Mouse (Mus musculus): ENCODE data around the gene Lrmda. TPM values are rescaled to one million over a fixed set of nuclear protein-coding genes. Genes with fewer than 3 reads are reported as not detected.

The Lrmda gene
- polyA plus RNA-seq, 1 experiment from 2014 or later, result 0.20 TPM

DNA sequence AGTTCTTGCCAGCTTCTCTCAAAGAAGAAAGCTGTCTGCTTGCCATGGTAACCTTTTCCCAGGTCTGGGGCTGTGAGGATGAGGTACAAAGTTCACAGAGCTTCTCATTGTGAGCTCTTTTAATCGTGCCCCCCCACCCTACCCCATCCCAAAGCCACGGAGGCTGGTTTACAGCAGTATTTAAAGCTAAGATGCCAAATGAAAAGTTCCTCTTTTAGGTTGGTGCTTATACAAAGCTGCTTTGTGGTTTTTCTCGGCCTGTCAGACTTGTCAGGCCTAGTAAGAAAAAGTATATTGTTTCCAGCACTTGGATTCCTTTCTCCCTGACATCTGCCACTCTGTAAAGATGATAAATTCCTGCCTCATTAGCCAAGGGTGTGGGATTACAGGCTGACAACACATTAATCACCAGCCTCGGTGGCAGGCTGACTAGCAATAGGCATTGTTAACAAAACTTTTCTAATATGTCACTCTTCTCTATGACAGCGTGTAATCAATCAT, 629.9 kb downstream of the Lrmda start:
- Histone ChIP-seq H3K4me3 (ENCODE audit: low read depth, low read length) (no peak overlapping the region), H3K9ac (ENCODE audit: low read depth, low read length) (no peak overlapping the region), H3K36me3 (ENCODE audit: control insufficient read depth, insufficient read depth, low read length) (no peaks in the 10 kb centered on the region), H3K9me3 (ENCODE audit: control insufficient read depth, low read length) (no peaks in the 10 kb centered on the region), H3K4me1 (replicated peaks; ENCODE audit: control insufficient read depth, insufficient read depth, low read length) (peaks cover 7% of the 10 kb centered on the region; the same call in 1 of the 2 replicates), H3K27ac (ENCODE audit: low read depth, low read length) (peak overlapping the region; percentile 58), H3K27me3 (ENCODE audit: control insufficient read depth, insufficient read depth, low read length) (no peaks in the 10 kb centered on the region), H3K4me2 (replicated peaks; ENCODE audit: low read depth, low read length) (no peak overlapping the region)
- 22% methylated on average over 5 of the region's 5 CpGs for WGBS
- peak; percentile 67 for DNase-seq (ENCODE audit: low spot score)
- ATAC-seq (ENCODE audit: low FRiP score), result peak; percentile 81

DNA sequence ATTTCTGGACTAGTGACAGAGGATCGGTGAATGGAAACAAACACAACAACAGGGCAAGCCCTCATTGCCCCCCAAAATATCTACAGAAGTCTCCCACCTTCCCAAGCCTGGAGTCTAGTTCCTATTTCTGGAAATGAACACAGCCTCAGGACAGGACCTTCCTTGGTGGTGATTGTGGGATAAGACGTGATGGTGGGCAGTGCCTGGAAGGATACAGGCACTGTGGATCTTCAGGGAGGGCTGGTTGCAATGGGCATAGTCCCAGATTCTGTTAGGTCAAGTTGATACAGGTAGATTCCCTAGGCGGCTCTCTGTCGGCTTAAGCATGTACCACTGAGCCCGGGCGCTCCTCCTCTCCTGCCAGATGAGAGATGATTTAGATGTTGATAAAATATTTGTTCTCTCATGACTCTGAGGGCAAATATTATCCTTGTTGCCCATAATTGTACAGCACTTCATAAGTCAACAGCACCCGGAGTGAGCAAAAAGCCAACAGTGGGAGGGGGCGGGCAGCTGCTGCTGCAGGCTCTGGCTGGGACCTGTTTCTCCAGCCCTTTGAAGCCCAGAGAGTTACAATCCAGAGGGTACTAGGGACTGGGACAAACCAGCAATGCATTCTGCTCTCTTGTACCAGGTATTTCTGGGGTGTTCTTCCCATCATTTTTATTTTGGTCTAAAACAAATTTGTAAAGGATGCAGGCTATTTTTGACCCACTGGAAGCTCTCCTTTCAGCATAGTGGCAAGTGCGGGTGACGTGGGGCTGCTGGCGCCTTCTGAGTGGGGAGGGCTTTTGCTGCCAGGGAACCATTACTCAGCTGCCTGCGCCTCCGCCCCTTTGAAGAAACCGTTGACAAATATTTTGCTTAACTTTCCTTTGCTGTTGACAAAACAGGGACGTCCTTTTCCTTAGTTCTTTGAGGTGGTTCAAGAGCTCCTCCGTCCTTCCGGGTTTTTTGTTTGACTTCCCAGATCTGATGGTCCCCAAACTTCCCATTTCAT, 630.8 kb downstream of the Lrmda start:
- Histone ChIP-seq H3K27me3 (ENCODE audit: control insufficient read depth, insufficient read depth, low read length) (no peaks in the 10 kb centered on the region), H3K4me2 (replicated peaks; ENCODE audit: low read depth, low read length) (no peak overlapping the region), H3K27ac (ENCODE audit: low read depth, low read length) (peak overlapping the region; percentile 30; the same call in 1 of the 2 replicates), H3K4me1 (replicated peaks; ENCODE audit: control insufficient read depth, insufficient read depth, low read length) (peaks cover 7% of the 10 kb centered on the region; the same call in 1 of the 2 replicates), H3K36me3 (ENCODE audit: control insufficient read depth, insufficient read depth, low read length) (no peaks in the 10 kb centered on the region), H3K9me3 (ENCODE audit: control insufficient read depth, low read length) (no peaks in the 10 kb centered on the region), H3K4me3 (ENCODE audit: low read depth, low read length) (no peak overlapping the region), H3K9ac (ENCODE audit: low read depth, low read length) (no peak overlapping the region)
- DNase-seq (ENCODE audit: low spot score), result peak; percentile 30
- peak; percentile 33; the same call in 1 of the 2 replicates for ATAC-seq (ENCODE audit: low FRiP score)
- 52% methylated on average over 17 of the region's 17 CpGs for WGBS

DNA sequence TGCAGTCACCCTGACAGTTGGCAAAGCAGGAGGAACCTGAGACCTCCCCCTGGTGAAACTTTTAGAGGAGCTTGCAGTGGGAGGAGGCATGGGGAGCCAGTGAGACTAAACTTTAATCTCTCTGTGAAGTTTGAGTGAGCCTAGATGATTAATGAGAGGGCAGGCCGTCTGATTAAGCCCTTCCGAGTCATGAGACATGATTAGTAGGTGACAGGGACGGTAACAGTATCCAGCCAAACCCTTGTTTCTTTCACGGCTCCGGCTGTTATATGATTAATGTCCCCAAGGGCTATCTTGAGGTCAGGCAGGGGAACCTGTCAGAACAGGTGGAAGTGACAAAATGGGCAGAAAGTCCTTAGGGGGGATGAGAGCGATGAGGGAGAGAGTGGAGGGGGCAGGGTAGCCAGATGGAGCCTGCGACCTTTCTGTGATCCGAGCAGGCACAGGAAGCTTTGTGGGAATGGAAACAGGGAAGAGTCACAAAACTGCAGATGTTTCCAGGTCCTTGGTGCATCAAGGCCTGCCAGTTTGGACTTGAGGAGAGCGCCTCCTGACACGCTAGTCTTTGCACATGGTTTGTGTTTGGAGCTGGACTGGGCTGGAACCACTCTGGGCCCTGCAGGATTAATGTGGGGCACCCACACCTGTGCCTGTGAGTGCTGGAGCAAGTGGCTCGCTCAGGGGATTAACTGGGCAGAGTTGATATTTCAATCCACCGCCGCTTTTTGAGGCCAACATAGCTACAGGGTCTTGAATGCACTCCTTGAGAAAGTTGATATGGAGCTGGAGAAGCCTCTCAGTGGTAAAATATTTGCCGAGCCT, 631.8 kb downstream of the Lrmda start:
- Histone ChIP-seq H3K4me1 (replicated peaks; ENCODE audit: control insufficient read depth, insufficient read depth, low read length) (peaks cover 7% of the 10 kb centered on the region; the same call in 1 of the 2 replicates), H3K27me3 (ENCODE audit: control insufficient read depth, insufficient read depth, low read length) (no peaks in the 10 kb centered on the region), H3K36me3 (ENCODE audit: control insufficient read depth, insufficient read depth, low read length) (no peaks in the 10 kb centered on the region), H3K4me2 (replicated peaks; ENCODE audit: low read depth, low read length) (no peak overlapping the region), H3K27ac (ENCODE audit: low read depth, low read length) (no peak overlapping the region), H3K9me3 (ENCODE audit: control insufficient read depth, low read length) (no peaks in the 10 kb centered on the region), H3K9ac (ENCODE audit: low read depth, low read length) (no peak overlapping the region), H3K4me3 (ENCODE audit: low read depth, low read length) (no peak overlapping the region)
- peak; percentile 54 for DNase-seq (ENCODE audit: low spot score)
- 33% methylated on average over 14 of the region's 14 CpGs for WGBS
- 0 out of 2 replicates have a peak, but pooled peaks have one; percentile 39 for ATAC-seq (ENCODE audit: low FRiP score)

DNA sequence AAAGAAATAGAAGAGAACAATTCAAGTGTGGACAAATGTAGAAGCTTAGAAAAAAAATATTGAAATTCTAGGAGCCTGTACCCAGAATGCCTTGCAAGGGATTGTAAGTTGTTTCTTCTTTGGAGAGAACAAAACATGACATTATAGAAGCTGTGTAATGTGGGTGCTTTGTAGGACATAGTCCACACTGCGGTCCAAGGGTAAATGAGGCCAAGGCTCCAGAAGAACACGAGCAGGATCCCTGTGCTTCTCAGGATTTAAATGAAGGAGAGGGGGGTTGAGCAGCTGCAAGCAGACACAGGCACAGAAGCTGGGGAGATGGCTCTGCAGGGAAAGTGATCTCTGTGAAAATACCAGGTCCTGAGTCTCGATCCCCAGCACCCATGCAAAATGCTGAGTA, 643.0 kb downstream of the Lrmda start:
- no peak overlapping the region for H3K4me2 ChIP-seq (replicated peaks; ENCODE audit: low read depth, low read length)
- no peak overlapping the region for H3K4me3 ChIP-seq (ENCODE audit: low read depth, low read length)
- DNase-seq (ENCODE audit: low spot score), result no peak
- H3K4me1 ChIP-seq (replicated peaks; ENCODE audit: control insufficient read depth, insufficient read depth, low read length), result no peaks in the 10 kb centered on the region
- no peaks in the 10 kb centered on the region for H3K9me3 ChIP-seq (ENCODE audit: control insufficient read depth, low read length)
- no peaks in the 10 kb centered on the region for H3K36me3 ChIP-seq (ENCODE audit: control insufficient read depth, insufficient read depth, low read length)
- no peak overlapping the region for H3K27ac ChIP-seq (ENCODE audit: low read depth, low read length)
- H3K27me3 ChIP-seq (ENCODE audit: control insufficient read depth, insufficient read depth, low read length), result no peaks in the 10 kb centered on the region
- no peak overlapping the region for H3K9ac ChIP-seq (ENCODE audit: low read depth, low read length)
- 83% methylated on average over 3 of the region's 3 CpGs for WGBS
- no peak for ATAC-seq (ENCODE audit: low FRiP score)

DNA sequence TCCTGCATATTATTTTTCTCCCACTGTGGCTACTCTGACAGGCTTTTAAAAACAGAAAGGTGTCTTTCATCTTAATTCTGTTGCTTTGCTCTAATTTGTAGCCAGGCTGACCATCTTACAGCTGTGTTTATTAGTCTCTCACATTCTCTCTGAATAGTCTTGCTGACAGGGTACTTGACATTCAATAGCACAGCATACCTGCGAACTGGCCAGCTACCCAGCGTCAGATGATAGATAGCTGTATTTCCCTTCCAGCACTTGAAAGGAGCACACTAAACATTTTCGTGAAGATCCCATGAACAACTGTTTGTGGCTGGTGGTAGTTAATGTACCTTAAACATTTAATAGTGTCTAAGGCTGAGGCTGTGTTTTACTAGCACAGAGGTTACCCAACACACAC, 646.9 kb downstream of the Lrmda start:
- Histone ChIP-seq H3K4me3 (ENCODE audit: low read depth, low read length) (no peak overlapping the region), H3K4me2 (replicated peaks; ENCODE audit: low read depth, low read length) (no peak overlapping the region), H3K9me3 (ENCODE audit: control insufficient read depth, low read length) (no peaks in the 10 kb centered on the region), H3K27me3 (ENCODE audit: control insufficient read depth, insufficient read depth, low read length) (no peaks in the 10 kb centered on the region), H3K36me3 (ENCODE audit: control insufficient read depth, insufficient read depth, low read length) (no peaks in the 10 kb centered on the region), H3K9ac (ENCODE audit: low read depth, low read length) (no peak overlapping the region), H3K4me1 (replicated peaks; ENCODE audit: control insufficient read depth, insufficient read depth, low read length) (no peaks in the 10 kb centered on the region), H3K27ac (ENCODE audit: low read depth, low read length) (no peak overlapping the region)
- WGBS, result 76% methylated on average over 3 of the region's 3 CpGs
- ATAC-seq (ENCODE audit: low FRiP score), result no peak
- no peak for DNase-seq (ENCODE audit: low spot score)

DNA sequence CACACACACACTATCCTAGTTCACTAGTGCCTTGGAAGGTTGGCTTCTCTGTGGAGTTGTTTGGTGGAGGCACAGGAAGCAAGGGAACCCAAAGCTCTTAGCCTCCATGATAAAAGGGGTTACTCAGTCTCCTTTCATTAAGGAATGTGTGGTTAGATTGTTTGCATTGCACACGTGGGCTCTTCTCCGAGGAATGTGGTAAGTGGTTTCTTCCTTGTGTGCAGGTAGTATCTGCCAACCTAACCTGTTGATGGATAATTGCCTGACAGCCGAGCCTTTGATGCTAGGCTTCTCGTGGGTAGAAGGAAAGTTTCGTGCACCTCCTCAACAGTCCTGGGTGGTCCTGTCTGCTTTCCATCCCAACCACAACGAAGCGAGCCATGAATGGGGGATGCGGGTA, 648.8 kb downstream of the Lrmda start:
- ATAC-seq (ENCODE audit: low FRiP score), result no peak
- Histone ChIP-seq H3K9ac (ENCODE audit: low read depth, low read length) (no peak overlapping the region), H3K4me3 (ENCODE audit: low read depth, low read length) (no peak overlapping the region), H3K4me1 (replicated peaks; ENCODE audit: control insufficient read depth, insufficient read depth, low read length) (no peaks in the 10 kb centered on the region), H3K36me3 (ENCODE audit: control insufficient read depth, insufficient read depth, low read length) (no peaks in the 10 kb centered on the region), H3K9me3 (ENCODE audit: control insufficient read depth, low read length) (no peaks in the 10 kb centered on the region), H3K27me3 (ENCODE audit: control insufficient read depth, insufficient read depth, low read length) (no peaks in the 10 kb centered on the region), H3K27ac (ENCODE audit: low read depth, low read length) (no peak overlapping the region), H3K4me2 (replicated peaks; ENCODE audit: low read depth, low read length) (no peak overlapping the region)
- 59% methylated on average over 8 of the region's 8 CpGs for WGBS
- DNase-seq (ENCODE audit: low spot score), result no peak

DNA sequence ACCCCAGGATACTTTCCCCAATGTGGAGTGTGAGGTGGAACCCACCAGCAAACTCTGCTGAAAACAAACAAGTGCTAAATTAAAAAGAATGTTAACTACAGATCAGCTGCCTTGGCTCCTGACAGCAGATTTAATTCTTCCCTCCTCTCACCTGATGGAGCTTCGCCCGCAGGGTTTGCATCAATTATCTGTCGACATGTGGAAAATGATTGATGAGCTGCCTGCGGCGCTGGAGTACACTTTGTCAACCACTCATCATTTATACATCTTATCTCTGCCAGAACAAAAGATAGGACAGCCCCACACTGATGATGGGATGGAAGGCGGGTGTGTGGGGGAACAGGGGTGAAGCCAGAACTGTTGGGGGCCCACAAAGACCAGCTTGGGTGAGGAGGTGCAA, 649.2 kb downstream of the Lrmda start:
- H3K4me2 ChIP-seq (replicated peaks; ENCODE audit: low read depth, low read length), result no peak overlapping the region
- no peak overlapping the region; the same call in 1 of the 2 replicates for H3K27ac ChIP-seq (ENCODE audit: low read depth, low read length)
- no peaks in the 10 kb centered on the region for H3K9me3 ChIP-seq (ENCODE audit: control insufficient read depth, low read length)
- WGBS, result 43% methylated on average over 6 of the region's 6 CpGs
- H3K4me3 ChIP-seq (ENCODE audit: low read depth, low read length), result no peak overlapping the region
- H3K36me3 ChIP-seq (ENCODE audit: control insufficient read depth, insufficient read depth, low read length), result no peaks in the 10 kb centered on the region
- ATAC-seq (ENCODE audit: low FRiP score), result no peak
- DNase-seq (ENCODE audit: low spot score), result peak; percentile 53
- no peaks in the 10 kb centered on the region for H3K4me1 ChIP-seq (replicated peaks; ENCODE audit: control insufficient read depth, insufficient read depth, low read length)
- no peaks in the 10 kb centered on the region for H3K27me3 ChIP-seq (ENCODE audit: control insufficient read depth, insufficient read depth, low read length)
- no peak overlapping the region for H3K9ac ChIP-seq (ENCODE audit: low read depth, low read length)

DNA sequence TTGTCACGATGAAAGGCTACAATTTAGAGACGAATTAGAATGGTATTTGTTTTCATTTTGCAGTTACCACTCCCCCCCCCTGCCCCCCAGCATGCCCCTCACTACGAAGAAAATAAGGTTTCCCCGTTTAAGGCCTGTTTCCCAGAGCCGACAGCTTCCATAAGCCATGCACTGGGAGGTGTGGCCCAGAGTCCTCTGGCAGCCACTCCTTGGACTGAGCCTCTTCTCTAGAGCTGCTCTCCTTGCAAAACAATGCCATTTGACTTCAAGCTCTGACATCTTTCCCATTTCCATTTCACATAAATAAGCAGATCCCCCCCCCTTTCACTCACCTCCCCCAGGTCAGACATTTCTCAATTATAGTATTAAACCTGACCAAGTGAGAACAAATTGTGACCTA, 654.1 kb downstream of the Lrmda start:
- Histone ChIP-seq H3K4me1 (replicated peaks; ENCODE audit: control insufficient read depth, insufficient read depth, low read length) (no peaks in the 10 kb centered on the region), H3K4me3 (ENCODE audit: low read depth, low read length) (no peak overlapping the region), H3K27ac (ENCODE audit: low read depth, low read length) (no peak overlapping the region), H3K4me2 (replicated peaks; ENCODE audit: low read depth, low read length) (no peak overlapping the region), H3K27me3 (ENCODE audit: control insufficient read depth, insufficient read depth, low read length) (no peaks in the 10 kb centered on the region), H3K9ac (ENCODE audit: low read depth, low read length) (no peak overlapping the region), H3K36me3 (ENCODE audit: control insufficient read depth, insufficient read depth, low read length) (no peaks in the 10 kb centered on the region), H3K9me3 (ENCODE audit: control insufficient read depth, low read length) (no peaks in the 10 kb centered on the region)
- ATAC-seq (ENCODE audit: low FRiP score), result no peak
- no peak for DNase-seq (ENCODE audit: low spot score)
- whole genome bisulfite sequencing, result 41% methylated on average over 5 of the region's 5 CpGs

Measured in hindbrain, embryonic 11.5 days (tissue).